Mouse (Mus musculus) layer of hippocampus, adult 2 months (tissue): ENCODE data around the gene B9d2. TPM values are rescaled to one million over a fixed set of nuclear protein-coding genes. Genes with fewer than 3 reads are reported as not detected.

Source experiments
- DNase-seq, 2 experiments: peaks; one replicate each; pipeline ENCODE4 v3.0.0; 2022; ENCODE audit warnings: low spot score in 2 of 2
- H3K27ac ChIP-seq: fragments of 200-600 bp; 2 replicates; pipeline ENCODE4 v1.8.1; 2022
- H3K4me3 ChIP-seq: fragments of 200-600 bp; 2 replicates; pipeline ENCODE4 v1.8.1; 2022; ENCODE audit warnings: mild to moderate bottlenecking
- CTCF ChIP-seq: fragments of 200-600 bp; conservative IDR thresholded peaks from 2 replicates; pipeline ENCODE4 v1.8.1; 2022; ENCODE audit warnings: antibody characterized with exemption, mild to moderate bottlenecking, moderate library complexity
- total RNA-seq, 2 experiments: library from RNA; stranded (reverse); gene quantifications; 2 replicates each; pipeline ENCODE4 v1.2.3; 2021

Gene B9d2
- total RNA-seq, 2 experiments from 2014 or later, result 20.2 to 20.6 TPM

GRCm38 (mm10) chr7:25694104-25694503 is 13.5 kb downstream of the B9d2 start:
- Histone ChIP-seq H3K27ac (no peak overlapping the region), H3K4me3 (no peak overlapping the region)
- TF ChIP-seq CTCF, result no peak
- no peak for DNase-seq

GRCm38 (mm10) chr7:25699851-25700250 is 19.3 kb downstream of the B9d2 start:
- no peak for TF ChIP-seq CTCF
- Histone ChIP-seq H3K27ac (no peak overlapping the region), H3K4me3 (no peak overlapping the region)
- DNase-seq, result no peak

- no peak for DNase-seq
- no peak overlapping the region for H3K4me3 ChIP-seq
- TF ChIP-seq CTCF, result peak; percentile 47
- H3K27ac ChIP-seq, result no peak overlapping the region
Observed at GRCm38 (mm10) chr7:25700732-25701131, 20.2 kb downstream of the B9d2 start.

GRCm38 (mm10) chr7:25702350-25702749 is 21.8 kb downstream of the B9d2 start:
- no peak for DNase-seq
- TF ChIP-seq CTCF, result peak; percentile 52
- no peak overlapping the region for H3K4me3 ChIP-seq
- H3K27ac ChIP-seq, result no peak overlapping the region

GRCm38 (mm10) chr7:25703793-25704494 is 23.4 kb downstream of the B9d2 start:
- no peak overlapping the region for H3K27ac ChIP-seq
- DNase-seq, result no peak
- no peak for TF ChIP-seq CTCF
- H3K4me3 ChIP-seq, result peak overlapping the region; percentile 20; the same call in 1 of the 2 replicates

- peak overlapping the region; percentile 32; the same call in 1 of the 2 replicates for H3K4me3 ChIP-seq
- no peak for DNase-seq
- no peak overlapping the region for H3K27ac ChIP-seq
- TF ChIP-seq CTCF, result no peak
Observed at GRCm38 (mm10) chr7:25704716-25705364, 24.3 kb downstream of the B9d2 start.

- peak overlapping the region; percentile 14; the same call in 1 of the 2 replicates for H3K27ac ChIP-seq
- no peak for DNase-seq
- TF ChIP-seq CTCF, result no peak
- no peak overlapping the region for H3K4me3 ChIP-seq
Observed at GRCm38 (mm10) chr7:25705801-25706251, 25.2 kb downstream of the B9d2 start.

- DNase-seq, result no peak
- H3K27ac ChIP-seq, result 0 out of 2 replicates have a peak overlapping the region, but pooled peaks have one; percentile 14
- TF ChIP-seq CTCF, result no peak
- no peak overlapping the region for H3K4me3 ChIP-seq
Observed at GRCm38 (mm10) chr7:25706578-25707170, 26.1 kb downstream of the B9d2 start.

- no peak for TF ChIP-seq CTCF
- peak overlapping the region; percentile 69 for H3K27ac ChIP-seq
- DNase-seq, result no peak
Observed at GRCm38 (mm10) chr7:25707581-25708292, 27.2 kb downstream of the B9d2 start.

GRCm38 (mm10) chr7:25709961-25710360 is 29.4 kb downstream of the B9d2 start:
- no peak for DNase-seq
- Histone ChIP-seq H3K27ac (peak overlapping the region; percentile 18; the same call in 1 of the 2 replicates), H3K4me3 (no peak overlapping the region)
- TF ChIP-seq CTCF, result no peak

More at GRCm38 (mm10) chr7:25707581-25708292, 27.2 kb downstream of the B9d2 start:
- H3K4me3 ChIP-seq, result no peak overlapping the region

- no peak for DNase-seq
- Histone ChIP-seq H3K27ac (peak overlapping the region; percentile 59), H3K4me3 (peak overlapping the region; percentile 18; the same call in 1 of the 2 replicates)
- no peak for TF ChIP-seq CTCF
Observed at GRCm38 (mm10) chr7:25710519-25711130, 30.0 kb downstream of the B9d2 start.

- no peak for TF ChIP-seq CTCF
- peak overlapping the region; percentile 59; the same call in 1 of the 2 replicates for H3K27ac ChIP-seq
- no peak for DNase-seq
- no peak overlapping the region; the same call in 1 of the 2 replicates for H3K4me3 ChIP-seq
Observed at GRCm38 (mm10) chr7:25711165-25711564, 30.6 kb downstream of the B9d2 start.
